Mouse (Mus musculus) heart, postnatal 0 days (tissue): Measurements from ENCODE around the gene Tspan17. TPM values are rescaled to one million over a fixed set of nuclear protein-coding genes. Genes with fewer than 3 reads are reported as not detected.

Source experiments
- ATAC-seq: fragments of 200-750 bp; cut with Nextera tagmentation; 2 replicates; pipeline ENCODE4 v1.8.0; 2017; ENCODE audit warnings: low read depth, moderate number of reproducible peaks, moderate library complexity; ENCODE audit not compliant: insufficient read depth
- DNase-seq: peaks from one replicate; pipeline ENCODE4 v3.0.0-alpha.2; 2016; ENCODE audit warnings: low spot score
- H3K27ac ChIP-seq: fragments of 300-500 bp; sonication (generic); 2 replicates; pipeline ENCODE4 v1.5.1; 2014; ENCODE audit warnings: low read depth, mild to moderate bottlenecking
- H3K27me3 ChIP-seq: fragments of 300-500 bp; sonication (generic); 2 replicates; pipeline ENCODE4 v1.6.1; 2014; ENCODE audit warnings: low read length, mixed read lengths; ENCODE audit not compliant: control insufficient read depth, insufficient read depth
- H3K36me3 ChIP-seq: fragments of 300-500 bp; sonication (generic); replicated peaks from 2 replicates; pipeline ENCODE4 v1.6.1; 2014; ENCODE audit warnings: low read length, mixed read lengths; ENCODE audit not compliant: control insufficient read depth, insufficient read depth
- H3K4me1 ChIP-seq: fragments of 300-500 bp; sonication (generic); 2 replicates; pipeline ENCODE4 v1.6.1; 2014; ENCODE audit warnings: antibody characterized with exemption; ENCODE audit not compliant: control insufficient read depth, insufficient read depth
- H3K4me2 ChIP-seq: fragments of 300-500 bp; sonication (generic); 2 replicates; pipeline ENCODE4 v1.6.1; 2014; ENCODE audit warnings: low read depth, mild to moderate bottlenecking, low read length, moderate library complexity
- H3K4me3 ChIP-seq: fragments of 300-500 bp; sonication (generic); 2 replicates; pipeline ENCODE4 v1.5.1; 2014; ENCODE audit warnings: low read depth, low read length
- H3K9ac ChIP-seq: fragments of 300-500 bp; sonication (generic); replicated peaks from 2 replicates; pipeline ENCODE4 v1.6.1; 2014; ENCODE audit warnings: low read depth, low read length, mixed read lengths
- H3K9me3 ChIP-seq: fragments of 300-500 bp; sonication (generic); replicated peaks from 2 replicates; pipeline ENCODE4 v1.6.1; 2016; ENCODE audit warnings: low read length; ENCODE audit not compliant: control insufficient read depth
- CTCF ChIP-seq: IDR thresholded peaks from 2 replicates; pipeline ENCODE4 v1.5.1; 2016; ENCODE audit warnings: antibody characterized with exemption, control low read depth, low read depth
- EP300 ChIP-seq: IDR thresholded peaks from 2 replicates; pipeline ENCODE4 v1.6.1; 2016; ENCODE audit warnings: antibody characterized with exemption, low read depth
- WGBS: fragments of 180-500 bp; shearing (Covaris S2); extraction: QIAGEN DNeasy Blood & Tissue Kit; methylation state at CpG from one replicate; pipeline ENCODE4 v1.1.7; 2014; 5-methylcytosine and 5-hydroxymethylcytosine counted together
- polyA plus RNA-seq: library from polyadenylated mRNA; unstranded; fragments of >200 nt; fragmentation: Nextera tagmentation; extraction: Ambion mirVana; gene quantifications from 2 replicates; pipeline ENCODE4 v1.2.1, GENCODE M21; 2015
- total RNA-seq: library from RNA; depleted of rRNA; stranded (reverse); fragments of >200 nt; gene quantifications from 2 replicates; pipeline ENCODE4 v1.2.3, GENCODE M21; 2014; ENCODE audit warnings: low replicate concordance

Tspan17 gene
- total and polyA plus RNA-seq, 2 experiments from 2014 or later = 7.5 to 7.6 TPM

DNA sequence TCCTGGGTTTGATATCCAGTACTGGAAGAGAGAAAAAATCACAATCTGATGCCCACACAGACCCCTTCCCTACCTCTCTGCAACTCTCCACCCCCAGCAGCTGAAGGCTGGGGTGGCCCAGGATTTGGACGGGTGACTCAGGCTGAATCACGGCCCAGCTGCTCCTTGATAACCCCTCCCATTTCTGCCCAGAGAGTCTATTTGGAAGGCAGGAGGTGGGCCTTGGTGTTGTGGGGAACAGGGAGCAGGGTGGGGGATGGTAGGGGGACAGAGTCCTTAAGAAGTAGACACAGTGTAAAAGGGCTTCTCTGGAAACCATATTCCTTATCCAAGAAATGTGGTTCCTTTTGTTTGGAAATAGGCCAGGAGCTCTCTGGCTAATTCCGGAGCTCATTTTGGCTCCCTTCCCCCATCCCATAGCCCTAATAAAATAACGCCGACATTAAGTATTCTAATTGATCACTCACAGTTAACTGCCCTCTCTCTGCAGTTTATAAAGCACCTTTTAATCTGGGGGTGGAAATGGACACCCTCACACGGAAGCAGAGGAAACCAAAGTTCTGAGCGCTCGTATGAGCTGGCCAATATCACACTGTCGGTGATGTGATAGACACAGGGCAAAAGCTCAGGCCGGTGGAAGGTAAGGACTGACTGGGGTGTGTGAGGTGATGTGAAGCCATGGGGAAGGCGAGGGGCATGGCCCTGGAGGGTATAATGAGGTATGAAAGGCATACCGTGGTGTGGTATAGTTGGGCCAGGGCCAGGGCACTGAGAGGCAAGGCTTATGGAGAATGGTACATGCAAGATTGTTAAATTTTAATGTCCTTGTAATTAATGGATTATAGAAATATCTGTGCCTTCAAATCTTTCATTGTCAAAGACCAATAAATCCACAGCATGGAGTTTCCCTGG, 34.8 kb upstream of the Tspan17 start:
- H3K9ac ChIP-seq = no peak overlapping the region
- H3K9me3 ChIP-seq = no peaks in the 10 kb centered on the region
- H3K27me3 ChIP-seq = peaks cover 57% of the 10 kb centered on the region
- no peaks in the 10 kb centered on the region for H3K36me3 ChIP-seq
- H3K4me2 ChIP-seq = no peak overlapping the region
- ATAC-seq (no peak), DNase-seq (no peak)
- peaks cover 4% of the 10 kb centered on the region for H3K4me1 ChIP-seq
- H3K4me3 ChIP-seq = no peak overlapping the region
- no peak overlapping the region for H3K27ac ChIP-seq
- TF ChIP-seq CTCF (no peak), EP300 (no peak)
- WGBS = 26% methylated on average over 12 of the region's 12 CpGs

DNA sequence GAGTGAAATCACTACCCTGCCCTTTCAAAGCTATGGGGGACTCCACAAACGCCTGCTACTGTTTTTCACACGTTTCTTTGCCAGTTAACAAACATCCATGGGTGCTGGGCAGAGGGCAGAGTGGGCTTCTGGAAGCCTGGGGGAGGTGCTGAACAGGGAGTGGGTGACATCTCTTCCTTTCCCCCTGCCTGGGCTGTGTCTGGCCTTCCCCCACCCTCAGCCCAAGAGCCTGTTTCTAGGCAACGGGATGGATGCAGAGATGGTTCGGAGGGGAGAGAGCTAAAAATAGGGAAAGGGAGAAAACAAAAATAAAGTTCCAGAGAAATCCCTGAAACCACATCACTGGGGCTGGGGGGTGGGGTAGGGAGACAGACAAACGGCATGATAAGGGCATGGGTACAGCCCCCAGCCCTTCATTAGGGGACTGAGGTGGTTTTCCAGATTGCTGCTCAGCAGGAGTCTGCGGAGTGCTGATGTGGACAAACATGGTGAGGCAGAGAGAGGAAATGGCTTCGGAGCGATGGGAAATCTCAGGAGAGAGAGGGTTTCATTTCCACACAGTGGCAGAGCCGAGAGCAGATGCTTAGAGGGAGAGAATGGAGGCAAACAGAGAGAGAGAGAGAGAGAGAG, 33.9 kb upstream of the Tspan17 start:
- DNase-seq (no peak), ATAC-seq (no peak)
- Histone ChIP-seq H3K27me3 (peaks cover 57% of the 10 kb centered on the region), H3K27ac (no peak overlapping the region), H3K4me2 (no peak overlapping the region), H3K9ac (no peak overlapping the region), H3K4me1 (no peaks in the 10 kb centered on the region; the same call in 1 of the 2 replicates), H3K4me3 (no peak overlapping the region), H3K9me3 (no peaks in the 10 kb centered on the region), H3K36me3 (no peaks in the 10 kb centered on the region)
- TF ChIP-seq CTCF (no peak), EP300 (no peak)
- WGBS = 13% methylated on average over 9 of the region's 9 CpGs

DNA sequence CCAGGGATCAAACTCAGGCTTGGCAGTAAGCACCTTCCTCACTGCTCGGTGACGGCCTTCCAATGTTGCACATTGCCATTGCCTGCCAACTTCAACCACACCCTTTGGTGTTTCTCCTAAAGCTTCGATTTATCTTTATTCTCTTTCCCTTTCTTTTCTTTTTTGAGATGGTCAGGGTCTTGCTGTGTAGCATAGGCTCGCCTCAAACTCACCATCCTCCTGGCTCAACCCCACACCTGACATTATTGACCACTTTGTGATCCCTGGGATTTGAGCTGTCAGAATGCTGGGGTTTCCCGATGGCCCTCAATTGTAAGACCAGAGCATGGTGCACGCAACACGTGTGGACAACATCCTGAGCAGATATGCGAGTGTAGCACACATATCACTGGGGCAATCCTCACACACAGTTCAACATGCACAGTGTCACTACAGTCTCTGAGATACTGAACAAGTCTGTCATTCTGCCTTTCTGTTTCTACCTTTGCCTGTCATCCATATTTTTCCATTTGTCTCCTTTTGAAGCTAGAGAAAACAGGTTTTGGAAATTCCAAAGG, 32.9 kb upstream of the Tspan17 start:
- no peak overlapping the region for H3K4me2 ChIP-seq
- peaks cover 54% of the 10 kb centered on the region for H3K27me3 ChIP-seq
- no peaks in the 10 kb centered on the region for H3K36me3 ChIP-seq
- DNase-seq (no peak), ATAC-seq (no peak)
- WGBS = 75% methylated on average over 8 of the region's 8 CpGs
- no peaks in the 10 kb centered on the region for H3K9me3 ChIP-seq
- TF ChIP-seq EP300 (no peak), CTCF (no peak)
- no peak overlapping the region for H3K4me3 ChIP-seq
- no peak overlapping the region for H3K27ac ChIP-seq
- H3K9ac ChIP-seq = no peak overlapping the region
- H3K4me1 ChIP-seq = no peaks in the 10 kb centered on the region; the same call in 1 of the 2 replicates

DNA sequence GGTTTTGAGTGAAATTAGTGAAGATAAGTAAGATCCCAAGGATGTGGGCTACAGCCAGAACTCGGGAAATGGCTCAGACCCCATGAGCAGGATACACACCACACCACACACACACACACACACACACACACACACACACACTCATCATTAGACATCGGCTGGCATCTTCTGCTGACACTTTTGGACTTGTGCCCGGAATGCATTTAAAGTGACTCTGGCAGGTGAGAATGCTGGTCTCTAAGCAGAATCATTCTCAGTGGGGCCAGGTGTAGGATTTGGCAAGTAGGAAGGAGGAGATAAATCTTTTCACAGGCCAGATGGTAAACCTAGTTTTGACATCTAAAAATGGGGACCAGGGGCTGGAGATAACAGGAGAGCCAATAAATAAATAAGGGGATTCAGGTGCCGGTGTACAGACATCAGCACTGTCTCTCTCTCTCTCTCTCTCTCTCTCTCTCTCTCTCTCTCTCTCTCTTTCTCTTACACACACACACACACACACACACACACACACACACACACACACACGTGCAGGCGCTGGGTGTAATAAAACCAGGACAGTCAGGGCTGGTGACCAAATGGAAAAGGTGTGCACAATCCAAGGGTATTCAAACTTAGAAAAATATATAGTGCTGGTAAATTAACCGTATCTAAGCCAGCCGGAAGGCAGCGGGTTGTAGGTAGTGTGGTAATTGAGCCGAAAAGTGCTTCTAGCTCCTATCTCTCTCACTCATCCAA, 31.9 kb upstream of the Tspan17 start:
- Histone ChIP-seq H3K4me2 (no peak overlapping the region), H3K4me3 (no peak overlapping the region), H3K36me3 (no peaks in the 10 kb centered on the region), H3K4me1 (no peaks in the 10 kb centered on the region; the same call in 1 of the 2 replicates), H3K27ac (no peak overlapping the region), H3K9me3 (no peaks in the 10 kb centered on the region), H3K27me3 (peaks cover 53% of the 10 kb centered on the region), H3K9ac (no peak overlapping the region)
- TF ChIP-seq CTCF (no peak), EP300 (no peak)
- 36% methylated on average over 10 of the region's 10 CpGs for WGBS
- ATAC-seq (no peak), DNase-seq (no peak)

DNA sequence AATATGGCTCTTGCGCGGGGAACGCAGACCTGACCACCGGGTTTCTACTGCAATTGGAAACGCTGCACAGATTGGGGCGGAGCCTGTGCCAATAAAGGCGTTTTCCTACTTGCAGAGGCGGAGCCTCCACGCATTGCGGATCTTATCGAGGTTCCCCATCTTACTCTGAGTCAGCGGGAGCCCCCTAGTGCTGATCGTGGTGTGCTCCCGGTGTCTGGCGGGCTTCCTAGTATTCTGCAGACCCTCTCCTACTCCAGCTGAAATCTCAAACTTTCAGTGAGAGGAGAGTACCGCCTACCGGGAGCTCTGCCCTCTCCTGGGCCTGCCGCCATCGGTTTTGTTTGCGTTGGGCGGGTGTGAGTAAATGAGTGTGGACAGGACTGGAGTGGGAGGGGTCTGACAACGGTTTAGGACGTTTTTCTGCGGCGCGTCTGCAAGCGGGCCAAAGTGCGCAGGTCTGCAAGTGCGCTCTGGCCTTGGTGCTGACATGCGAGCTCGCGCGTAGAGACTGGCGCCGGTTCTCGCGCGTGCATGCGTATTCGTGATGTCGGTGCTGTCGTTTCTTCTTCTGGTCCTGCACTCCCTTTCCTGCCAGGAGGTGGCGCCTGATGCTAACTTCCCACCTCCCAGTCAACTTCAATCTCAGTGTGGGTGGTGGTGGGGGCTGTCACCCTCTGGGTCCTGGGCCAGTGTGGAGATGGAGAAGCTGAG, 31.0 kb upstream of the Tspan17 start:
- Histone ChIP-seq H3K4me2 (peak overlapping the region; percentile 38), H3K4me3 (peak overlapping the region; percentile 28), H3K27me3 (peaks cover 54% of the 10 kb centered on the region), H3K9me3 (no peaks in the 10 kb centered on the region), H3K27ac (no peak overlapping the region), H3K36me3 (no peaks in the 10 kb centered on the region), H3K9ac (no peak overlapping the region), H3K4me1 (no peaks in the 10 kb centered on the region; the same call in 1 of the 2 replicates)
- ATAC-seq (peak; percentile 81), DNase-seq (peak; percentile 86)
- no peak for TF ChIP-seq EP300
- TF ChIP-seq CTCF = peak; percentile 75
- WGBS = under 1% methylated on average over 43 of the region's 43 CpGs
